ENCODE assay signal across 9 mouse cellular contexts in genomic region chrX:96878721-96879120, GRCm38 (mm10).
DNase-seq lines count a peak whose midpoint lies in the region; ATAC-seq and TF ChIP-seq lines count a peak whose summit lies in the region.
"Had no signal": no experiment of that assay in that cellular context is flagged by ENCODE, and none has a peak within 500 bp of the region (broad histone marks: within the 10 kb centered on the region; RNA-seq: fewer than 3 reads in every experiment).

No protein-coding gene starts in this region.

- in situ Hi-C loops in Patski (cut with MboI; ENCODE audit: low pct_unique_long_range_greater_than_20kb), result loop anchor here (25.0 kb wide), 1 partner anchor 691 kb away; no protein-coding TSS in a partner anchor

- H3K4me3 ChIP-seq in left cerebral cortex, adult 2 months, result no peak overlapping the region
- H3K4me3 ChIP-seq in forebrain, embryonic 16.5 days (replicated peaks; ENCODE audit: low read length), result no peak overlapping the region
- H3K4me3 ChIP-seq: myocyte had no signal

- no peak overlapping the region for H3K27ac ChIP-seq in left cerebral cortex, adult 2 months
- H3K27ac ChIP-seq in forebrain, embryonic 16.5 days (ENCODE audit: low read length), result no peak overlapping the region

- peak; percentile 32 to 46 for DNase-seq in cerebellum, postnatal 14 days
- DNase-seq in cerebellum, adult 11 months, result no peak
- peak; percentile 17 to 18 for DNase-seq in left cerebral cortex, adult 2 months (ENCODE audit: extremely low spot score in 1 of 2, low spot score in 2 of 2)
- DNase-seq in left cerebral cortex, adult 8-10 months (ENCODE audit: low spot score in 2 of 2), result no peak
- no peak for DNase-seq in Patski (ENCODE audit: low read depth, low spot score)
- peak; percentile 15 for DNase-seq in mesoderm, embryonic 11.5 days (ENCODE audit: low read depth, low spot score)
- DNase-seq in heart, adult 9 months (ENCODE audit: low spot score in 2 of 2), result no peak

- TF ChIP-seq CTCF in left cerebral cortex, adult 2 months (IDR thresholded peaks at IDR 0.05), result peak; percentile 69
- peak; percentile 46 for TF ChIP-seq CTCF in Patski (IDR thresholded peaks at IDR 0.05)

- intact Hi-C loops in left cerebral cortex, adult 2 months (cut with DNase I), result loop anchor here (10.0 kb wide), 2 partner anchors 374 to 554 kb away; no protein-coding TSS in a partner anchor

- no peaks in the 10 kb centered on the region for H3K36me3 ChIP-seq in forebrain, embryonic 16.5 days (ENCODE audit: control insufficient read depth, insufficient read depth)

- no peaks in the 10 kb centered on the region for H3K9me3 ChIP-seq in forebrain, embryonic 16.5 days (ENCODE audit: control insufficient read depth, low read length)

- peaks cover 15% of the 10 kb centered on the region for H3K27me3 ChIP-seq in Patski
- H3K27me3 ChIP-seq in forebrain, embryonic 16.5 days (replicated peaks; ENCODE audit: control insufficient read depth, insufficient read depth, low read length), result no peaks in the 10 kb centered on the region

- ATAC-seq in Patski, result no peak
- no peak for ATAC-seq in forebrain, embryonic 16.5 days

- H3K4me1 ChIP-seq in forebrain, embryonic 16.5 days (replicated peaks; ENCODE audit: control insufficient read depth, insufficient read depth, low read length), result no peaks in the 10 kb centered on the region

- CTCF ChIA-PET in Patski (lab: Charles Lee), result no interaction called here

- no peak overlapping the region for H3K9ac ChIP-seq in forebrain, embryonic 16.5 days (replicated peaks; ENCODE audit: low read depth, low read length)

- POLR2A ChIA-PET in Patski (lab: Charles Lee), result no interaction called here

- no peak overlapping the region for H3K4me2 ChIP-seq in forebrain, embryonic 16.5 days (ENCODE audit: low read length)

Comparison
In these comparisons a context has a peak if more than half of its experiments do, and no peak if none do; other contexts are left out.
1. DNase-seq: peak in cerebellum, postnatal 14 days (2 of 2), left cerebral cortex, adult 2 months (2 of 2) and mesoderm, embryonic 11.5 days (single experiment); none in cerebellum, adult 11 months (single experiment), left cerebral cortex, adult 8-10 months (0 of 2), Patski (single experiment) and heart, adult 9 months (0 of 2).